Mouse (Mus musculus): Measurements from ENCODE around the gene Tmub2. TPM values are rescaled to one million over a fixed set of nuclear protein-coding genes. Genes with fewer than 3 reads are reported as not detected.

Tmub2 gene
- 31.0 and 49.3 TPM in 2 replicates for polyA plus RNA-seq (2012; rRNA removed)

DNA sequence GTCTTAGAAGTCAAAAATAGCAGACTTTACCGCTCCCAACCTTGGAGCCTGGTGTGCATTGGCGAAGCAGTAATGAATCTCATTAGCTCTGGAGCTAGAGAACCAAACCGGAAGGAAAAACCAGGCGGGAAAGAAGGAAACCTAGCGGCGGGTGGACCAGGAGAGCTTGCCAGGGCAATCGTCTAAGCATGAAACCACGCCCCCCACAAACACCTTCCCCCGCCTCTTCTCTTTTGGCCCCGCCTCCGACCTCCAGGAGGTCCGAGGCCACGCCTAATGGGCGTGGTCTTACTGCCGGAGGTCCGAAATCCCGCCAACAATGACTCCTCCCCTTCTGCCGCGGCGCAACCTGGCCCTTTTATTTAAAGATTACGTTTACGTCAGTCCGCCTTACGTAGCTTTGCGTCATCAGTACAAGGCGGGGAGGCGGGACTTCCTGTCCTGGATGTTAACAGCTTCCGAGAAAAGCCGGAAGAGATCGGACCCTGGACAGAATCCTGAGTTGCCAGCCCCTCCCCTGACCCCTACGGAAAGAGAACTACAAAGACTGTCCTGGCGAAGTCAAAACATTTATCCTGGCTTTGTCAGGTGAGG lies at the start of gene Tmub2:
Tmub2 (plus strand) TSS at position 431 of the 594 bp plus-strand sequence.

DNA sequence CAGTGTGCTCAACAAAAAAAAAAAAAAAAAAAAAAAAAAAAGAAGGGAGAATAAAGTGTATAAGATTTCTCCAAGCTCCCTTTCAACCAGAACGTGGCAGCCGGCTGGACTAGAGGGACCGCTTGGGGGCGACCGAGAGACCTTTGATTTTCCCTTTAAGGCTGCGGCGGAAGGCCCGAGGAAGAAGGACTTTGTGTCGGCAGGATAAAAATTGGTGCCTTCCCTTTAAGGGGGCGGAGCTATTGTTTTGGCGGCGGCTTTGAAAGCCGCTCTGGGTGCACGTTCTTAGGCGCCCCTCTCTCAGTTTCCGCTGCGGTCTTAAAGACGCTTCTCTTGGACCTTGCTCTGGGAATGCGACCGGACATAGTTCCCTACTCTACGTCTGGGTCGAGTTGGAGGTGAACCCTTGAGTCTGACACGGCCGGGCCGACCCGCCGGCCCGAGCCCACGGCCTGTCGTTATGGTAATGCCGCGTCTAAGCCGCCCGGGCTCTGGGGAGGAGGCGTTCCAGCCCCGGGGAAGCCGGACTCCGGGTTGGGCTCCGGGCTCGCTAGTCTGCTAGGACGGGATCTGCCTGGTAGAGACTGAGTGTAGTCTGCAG lies 36.0 kb upstream of the Tmub2 start, which contains the start of gene BC030867:
BC030867 (plus strand) TSS at position 253 of the 601 bp plus-strand sequence.

DNA sequence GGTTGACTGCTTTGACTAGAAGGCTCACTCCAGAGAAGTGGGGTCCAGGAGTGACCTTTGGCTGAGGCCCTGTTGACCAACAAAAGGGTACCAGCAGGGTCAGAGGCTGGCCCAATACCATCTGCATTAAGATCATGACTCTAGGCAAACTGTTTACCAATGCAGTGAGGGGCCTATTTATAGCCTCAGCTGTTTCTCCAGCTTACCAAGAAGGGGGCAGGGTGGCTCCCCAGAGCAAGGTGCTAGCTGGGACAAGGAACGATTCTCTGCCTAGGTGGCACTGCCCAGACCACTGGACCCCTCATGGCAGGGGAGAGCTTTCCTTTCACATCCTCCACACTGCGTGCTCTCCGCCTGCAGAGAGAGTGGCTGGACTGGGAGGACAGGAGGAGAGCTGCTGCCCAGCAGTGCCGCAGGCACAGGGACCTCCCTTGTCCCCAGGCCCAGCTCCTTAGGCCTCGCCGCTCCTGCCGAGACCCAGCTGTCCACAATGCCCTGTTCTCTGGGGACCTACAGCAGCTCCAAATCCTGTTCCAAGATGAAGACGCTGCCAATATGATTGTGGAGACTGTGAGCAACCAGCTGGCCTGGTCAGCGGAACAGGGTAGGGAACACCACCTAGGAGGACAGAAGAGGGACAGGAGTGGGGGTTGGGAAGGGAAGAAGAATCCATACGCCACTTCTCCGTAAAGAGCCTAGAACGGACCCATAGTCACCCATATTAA lies 16.0 kb upstream of the Tmub2 start, which contains the start of gene Asb16:
Asb16 (plus strand) TSS at position 224 of the 725 bp plus-strand sequence.

DNA sequence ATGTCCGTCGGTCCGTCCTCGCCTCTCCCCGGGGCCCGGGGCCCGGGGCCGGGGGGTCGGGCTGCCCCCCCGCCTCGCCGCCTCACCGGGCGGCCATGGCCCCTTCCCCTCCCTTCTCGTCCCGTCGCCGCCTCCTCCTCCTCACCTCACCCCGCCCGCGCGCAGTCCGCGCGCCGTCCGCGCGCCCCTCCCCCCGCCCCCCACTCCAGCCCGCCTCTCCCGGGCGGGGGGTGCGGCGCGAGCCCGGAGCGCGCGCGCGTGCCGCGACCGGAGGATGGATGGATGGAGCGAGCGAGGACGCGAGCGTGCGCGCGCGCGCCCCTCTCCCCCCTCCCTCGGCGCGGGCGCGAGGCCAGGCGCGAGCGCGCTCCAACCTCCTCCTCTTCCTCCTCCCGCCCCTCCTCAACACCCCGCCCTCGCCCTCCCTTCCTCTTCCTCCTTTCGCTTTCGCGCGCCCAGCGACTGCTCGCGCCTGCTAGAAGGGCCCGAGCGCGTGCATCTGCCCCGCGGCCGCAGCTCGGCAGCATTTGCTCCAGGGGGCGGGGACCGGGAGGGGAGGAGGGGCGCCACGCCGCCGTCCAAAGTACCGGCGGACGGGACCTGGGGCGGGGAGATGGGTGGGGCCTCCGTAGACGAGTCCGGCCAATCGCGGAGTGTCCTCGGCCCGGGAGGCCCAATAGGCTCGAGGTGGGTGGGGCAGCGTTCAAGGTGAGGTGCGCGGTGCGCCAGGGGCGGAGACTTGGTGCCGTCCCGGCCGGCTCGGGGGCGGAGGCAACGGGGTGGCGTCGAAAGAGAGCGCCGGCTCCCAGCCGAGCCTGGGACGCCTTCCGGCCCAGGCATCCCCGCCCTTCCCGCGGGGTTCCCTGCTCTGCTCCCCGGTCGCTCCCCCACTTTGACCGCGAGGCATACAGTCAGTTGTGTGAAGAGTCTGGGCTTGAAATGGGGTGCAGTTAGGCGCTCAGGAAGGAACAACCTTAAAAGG lies 12.1 kb downstream of the Tmub2 start, which contains the start of gene Atxn7l3:
Atxn7l3 (minus strand) TSS at position 141 of the 982 bp plus-strand sequence.

DNA sequence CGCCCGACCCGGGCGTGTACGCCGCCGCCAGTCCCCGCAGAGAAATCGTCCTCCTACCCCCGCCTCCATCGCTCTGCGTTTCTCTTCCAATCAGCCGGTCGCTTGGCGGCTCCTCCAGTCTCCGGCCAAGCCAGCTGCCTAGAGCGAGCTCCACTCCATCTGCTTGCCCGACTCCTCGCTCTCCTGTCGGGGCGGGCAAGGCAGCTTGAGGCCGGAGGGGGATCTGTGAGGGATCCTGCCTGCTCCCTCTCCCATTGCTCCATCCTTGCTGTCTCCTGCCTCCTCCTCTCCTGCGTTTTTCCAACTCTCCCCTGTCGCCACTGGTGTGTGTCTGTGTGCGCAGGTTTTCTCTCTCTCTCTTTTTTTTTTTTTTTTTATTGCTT lies 34.7 kb downstream of the Tmub2 start, which contains the start of gene Ubtf:
Ubtf (minus strand) TSS at position 333 of the 383 bp plus-strand sequence.

Other genes starting within 250 kb of the Tmub2 start
- gene Cd300lg, start 243.4 kb upstream of the Tmub2 start, polyA plus RNA-seq (2012; rRNA removed) = 0.18 and 0.27 TPM in 2 replicates
- 19.5 and 22.5 TPM in 2 replicates for gene Mpp2, start 196.4 kb upstream of the Tmub2 start, polyA plus RNA-seq (2012; rRNA removed)
- gene Ppy, start 183.6 kb upstream of the Tmub2 start, polyA plus RNA-seq (2012; rRNA removed) = not detected in 2 replicates
- gene Pyy, start 177.1 kb upstream of the Tmub2 start, polyA plus RNA-seq (2012; rRNA removed) = 1.8 and 4.3 TPM in 2 replicates
- gene Nags, start 139.4 kb upstream of the Tmub2 start, polyA plus RNA-seq (2012; rRNA removed) = 0.21 and 0.50 TPM in 2 replicates
- gene Tmem101, start 128.5 kb upstream of the Tmub2 start, polyA plus RNA-seq (2012; rRNA removed) = 33.5 and 34.9 TPM in 2 replicates
- gene Lsm12, start 99.6 kb upstream of the Tmub2 start, polyA plus RNA-seq (2012; rRNA removed) = 45.4 and 59.2 TPM in 2 replicates
- 34.9 and 38.5 TPM in 2 replicates for gene G6pc3, start 95.3 kb upstream of the Tmub2 start, polyA plus RNA-seq (2012; rRNA removed)
- gene Hdac5, start 54.8 kb upstream of the Tmub2 start, polyA plus RNA-seq (2012; rRNA removed) = 62.5 and 110 TPM in 2 replicates
- gene BC030867, start 36.0 kb upstream of the Tmub2 start, polyA plus RNA-seq (2012; rRNA removed) = 14.9 and 17.9 TPM in 2 replicates
- 0.30 and 0.55 TPM in 2 replicates for gene Asb16, start 16.2 kb upstream of the Tmub2 start, polyA plus RNA-seq (2012; rRNA removed)
- 62.8 and 72.5 TPM in 2 replicates for gene Atxn7l3, start 11.7 kb downstream of the Tmub2 start, polyA plus RNA-seq (2012; rRNA removed)
- 89.8 and 217 TPM in 2 replicates for gene Ubtf, start 34.8 kb downstream of the Tmub2 start, polyA plus RNA-seq (2012; rRNA removed)
- gene Slc4a1, start 81.3 kb downstream of the Tmub2 start, polyA plus RNA-seq (2012; rRNA removed) = 31.2 and 52.6 TPM in 2 replicates
- 89.0 and 259 TPM in 2 replicates for gene Rundc3a, start 108.5 kb downstream of the Tmub2 start, polyA plus RNA-seq (2012; rRNA removed)
- 99.5 and 102 TPM in 2 replicates for gene Slc25a39, start 123.0 kb downstream of the Tmub2 start, polyA plus RNA-seq (2012; rRNA removed)
- gene Grn, start 145.4 kb downstream of the Tmub2 start, polyA plus RNA-seq (2012; rRNA removed) = 43.8 and 51.9 TPM in 2 replicates
- 58.6 and 63.7 TPM in 2 replicates for gene Fam171a2, start 162.8 kb downstream of the Tmub2 start, polyA plus RNA-seq (2012; rRNA removed)
- 12.7 and 21.3 TPM in 2 replicates for gene Itga2b, start 185.2 kb downstream of the Tmub2 start, polyA plus RNA-seq (2012; rRNA removed)

Measured in central nervous system, embryonic 11.5 days (tissue).